Mouse (Mus musculus) bone marrow macrophage, adult 2 months (primary cell): Measurements from ENCODE around the gene Plekhm1. TPM values are rescaled to one million over a fixed set of nuclear protein-coding genes. Genes with fewer than 3 reads are reported as not detected.
"Not testable (repeated sequence)": the region's sequence is repeated elsewhere in the genome, so short reads cannot be mapped to it uniquely, and the experiment has no call there.

Experiments
- H3K27ac ChIP-seq: 2 replicates; pipeline ENCODE4 v1.5.1; 2012; ENCODE audit warnings: low read depth, low read length; ENCODE audit not compliant: insufficient read depth
- H3K4me1 ChIP-seq: 2 replicates; pipeline ENCODE4 v1.6.1; 2012; ENCODE audit warnings: low read length; ENCODE audit not compliant: control insufficient read depth, insufficient read depth
- H3K4me3 ChIP-seq: 2 replicates; pipeline ENCODE4 v1.5.1; 2012; ENCODE audit warnings: mild to moderate bottlenecking, low read length, moderate library complexity; ENCODE audit not compliant: insufficient read depth
- CTCF ChIP-seq: IDR thresholded peaks from 2 replicates; pipeline ENCODE4 v1.5.1; 2012; ENCODE audit warnings: low read depth, mild to moderate bottlenecking, low read length, moderate library complexity
- POLR2A ChIP-seq: IDR thresholded peaks from 2 replicates; pipeline ENCODE4 v1.6.1; 2012; ENCODE audit warnings: mild to moderate bottlenecking, low read depth, low read length, borderline replicate concordance
- polyA plus RNA-seq: library from polyadenylated mRNA; stranded (reverse); fragments of >200 nt; gene quantifications from 2 replicates; pipeline ENCODE4 v1.2.4, GENCODE M21; 2012; ENCODE audit not compliant: missing spikeins, insufficient read depth, insufficient read length

Gene Plekhm1
- polyA plus RNA-seq: 65.5 and 75.0 TPM in 2 replicates

DNA sequence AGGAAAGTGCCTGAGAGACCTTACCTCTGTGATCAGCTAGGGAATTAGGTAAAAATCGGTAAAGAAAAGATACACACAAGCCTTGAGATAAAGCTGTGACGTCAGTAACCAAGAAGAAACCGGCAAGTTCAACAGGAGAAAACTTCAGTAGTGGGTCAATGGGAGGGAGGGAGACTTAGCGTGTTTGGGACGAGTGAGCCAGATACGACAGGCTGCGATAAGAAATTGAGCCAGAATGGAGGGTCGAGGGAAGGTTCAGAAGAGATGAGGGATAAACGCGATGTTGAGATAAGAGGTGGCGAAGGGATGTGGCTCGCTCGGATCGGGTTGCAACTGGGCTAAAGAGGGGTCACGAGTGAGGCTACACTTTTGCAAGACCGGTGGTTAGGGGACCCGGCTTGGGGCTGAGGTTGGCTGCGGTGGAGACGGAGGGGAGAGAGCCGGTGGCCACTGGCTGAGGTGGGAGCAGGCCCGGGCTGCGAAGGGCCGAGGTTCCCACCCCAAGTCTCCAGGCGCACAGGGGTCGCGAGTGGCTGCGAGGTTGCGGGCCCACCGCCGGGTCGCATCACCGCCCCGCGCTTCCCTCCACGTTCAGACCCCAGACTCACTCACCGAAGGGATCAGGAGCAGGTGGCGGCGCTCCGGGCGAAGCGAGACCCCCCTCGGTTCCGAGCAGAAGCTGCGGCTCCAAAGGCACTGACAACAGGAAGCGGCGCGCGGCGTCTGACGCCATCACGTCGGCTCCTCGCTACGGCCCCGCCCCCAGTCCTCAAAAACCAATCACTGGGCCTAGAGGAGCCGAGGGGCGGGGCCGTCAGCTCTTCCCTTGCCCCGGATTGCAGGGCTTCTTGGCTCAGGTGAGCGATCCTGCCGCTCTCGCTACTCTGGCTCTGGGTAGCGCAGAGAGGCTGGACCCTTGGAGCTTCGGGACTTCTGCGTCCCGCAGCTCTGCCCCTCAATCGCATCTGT is at the start of gene Plekhm1:
Gene Plekhm1, minus strand, starts transcription at position 707 of the 969 bp plus-strand sequence.
- Histone ChIP-seq H3K4me1 (peaks cover 25% of the 10 kb centered on the region), H3K4me3 (peak within 1 kb of the TSS; percentile 92), H3K27ac (peak within 1 kb of the TSS; percentile 46)
- TF ChIP-seq POLR2A (no peak; the same call in 1 of the 2 replicates), CTCF (no peak)

DNA sequence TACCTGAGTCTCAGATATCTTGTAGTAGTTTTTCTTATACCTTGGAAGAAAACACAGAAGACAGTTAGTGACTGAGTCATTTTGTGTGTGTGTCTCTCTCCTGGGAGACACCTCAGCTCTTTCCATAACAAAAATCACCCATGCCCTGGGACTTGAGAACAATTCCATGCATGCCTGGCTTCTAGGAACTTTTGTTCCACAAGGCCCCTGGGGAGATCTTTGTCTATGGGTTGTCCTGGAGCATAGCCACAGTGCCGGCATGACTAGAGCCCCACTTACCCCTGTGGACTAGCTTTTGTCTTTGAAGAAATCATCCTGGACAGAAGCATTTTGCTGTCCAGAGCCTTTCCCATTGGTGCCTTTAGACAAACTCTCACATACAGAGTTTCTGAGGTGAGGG is 38.6 kb upstream of the Plekhm1 start:
- H3K27ac ChIP-seq, H3K4me3 ChIP-seq, H3K4me1 ChIP-seq: not testable (repeated sequence)

DNA sequence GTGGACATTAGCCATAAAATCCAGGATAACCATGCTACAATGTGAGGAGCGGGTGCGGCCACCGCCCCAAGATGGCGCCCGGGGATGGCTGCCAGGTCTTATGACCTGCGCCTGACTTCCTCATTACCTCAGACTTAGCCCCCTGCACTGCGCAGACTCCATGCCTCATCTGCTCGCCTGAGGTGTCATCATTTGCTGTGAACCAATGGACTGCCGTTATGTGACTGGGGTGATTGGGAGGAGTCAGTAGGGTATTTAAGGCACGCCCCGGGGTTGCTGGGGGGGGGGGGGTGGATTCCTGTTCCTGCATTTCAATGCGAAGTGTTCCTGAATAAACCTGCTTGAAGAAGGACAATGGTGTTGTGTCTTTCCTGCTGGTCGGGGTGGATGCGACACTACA is 37.2 kb upstream of the Plekhm1 start:
- H3K27ac ChIP-seq: not testable (repeated sequence)

DNA sequence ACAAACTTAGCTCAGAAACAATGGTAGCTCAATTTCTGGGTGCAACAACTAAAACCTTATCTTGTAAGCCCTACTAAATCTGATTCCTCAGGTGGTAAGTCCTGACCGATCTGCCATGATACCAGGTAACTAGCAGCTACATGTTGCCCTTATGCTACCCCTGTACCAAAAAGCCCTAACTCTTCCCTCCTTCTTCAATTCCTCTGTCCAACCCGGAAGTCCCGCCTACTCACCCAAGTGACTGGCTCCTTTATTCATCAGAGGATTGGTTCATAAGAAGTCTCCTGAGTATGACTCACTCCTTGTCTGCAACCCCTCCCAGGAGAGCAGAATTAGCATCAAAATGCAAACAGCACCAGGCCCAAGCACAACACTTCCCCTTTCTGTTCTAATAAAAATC is 31.2 kb upstream of the Plekhm1 start:
- Histone ChIP-seq H3K4me3 (no peak overlapping the region), H3K27ac (peak overlapping the region; percentile 87), H3K4me1 (peaks cover 11% of the 10 kb centered on the region)
- no peak for TF ChIP-seq POLR2A
- TF ChIP-seq CTCF: no peak

More for the DNA sequence above, 37.2 kb upstream of the Plekhm1 start:
- H3K4me1 ChIP-seq, H3K4me3 ChIP-seq: not testable (repeated sequence)

DNA sequence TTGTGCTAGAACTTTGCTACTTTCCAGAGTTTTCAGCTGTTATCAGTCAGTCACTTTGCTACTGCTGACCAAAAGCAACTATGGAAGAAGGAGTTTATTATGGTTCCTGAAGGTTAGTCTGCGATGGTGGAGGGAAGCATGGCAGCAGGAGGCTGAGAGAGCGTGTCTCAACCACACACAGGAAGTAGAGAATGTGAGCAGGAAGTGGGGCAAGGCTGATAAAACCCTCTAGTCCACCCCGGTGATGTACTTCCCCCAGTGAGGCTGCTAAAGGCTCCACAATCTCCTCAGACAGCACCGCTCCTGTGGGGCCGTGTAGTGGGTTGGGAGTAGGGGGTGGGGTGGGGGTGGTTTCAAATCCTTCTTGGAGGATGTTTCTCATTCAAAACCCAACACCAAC is 23.8 kb upstream of the Plekhm1 start:
- Histone ChIP-seq H3K4me1 (peaks cover 3% of the 10 kb centered on the region), H3K27ac (no peak overlapping the region), H3K4me3 (no peak overlapping the region)
- no peak for TF ChIP-seq POLR2A

DNA sequence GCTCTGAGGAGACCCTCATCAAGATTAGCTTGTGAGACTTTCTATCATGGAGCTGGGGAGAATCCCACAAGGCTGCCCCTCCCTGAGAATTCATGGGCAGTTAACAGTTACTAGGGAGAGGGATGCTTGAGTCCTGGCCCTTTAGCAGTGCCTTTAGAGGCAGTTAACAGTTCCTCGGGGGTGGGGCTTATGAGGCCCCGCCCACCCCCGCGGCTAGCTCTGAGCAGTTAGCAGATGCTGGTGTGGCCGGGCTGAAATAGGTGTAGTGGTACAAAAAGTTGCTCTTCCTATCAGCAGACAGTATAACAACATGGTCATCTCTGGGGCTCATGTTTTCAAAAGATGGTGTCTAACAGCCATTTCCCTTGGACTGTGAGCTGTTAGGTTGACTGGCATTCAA is 12.5 kb upstream of the Plekhm1 start:
- Histone ChIP-seq H3K27ac (no peak overlapping the region), H3K4me1 (peaks cover under 1% of the 10 kb centered on the region), H3K4me3 (no peak overlapping the region)
- TF ChIP-seq POLR2A (no peak), CTCF (no peak)

DNA sequence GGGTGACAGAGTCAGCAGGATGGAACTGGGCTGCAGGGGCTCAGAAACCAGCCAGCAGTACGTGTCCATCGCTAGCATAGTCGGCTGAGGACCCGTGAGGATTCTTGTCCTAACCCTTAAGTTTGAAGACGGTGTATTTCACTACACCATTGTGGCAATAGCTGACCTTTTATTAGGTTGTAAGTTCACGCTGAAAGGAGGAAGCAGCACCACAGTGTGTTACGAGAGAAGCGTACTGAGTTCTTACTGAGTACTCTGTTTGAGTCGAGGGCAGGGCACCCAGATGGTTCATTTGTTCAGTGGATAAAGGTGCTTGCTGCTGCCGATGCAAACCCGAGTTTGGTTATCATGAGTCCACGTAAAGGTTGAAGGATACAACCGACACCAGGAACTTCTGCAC is 7.2 kb upstream of the Plekhm1 start:
- no peak overlapping the region for H3K4me3 ChIP-seq
- no peak for TF ChIP-seq CTCF
- peaks cover 10% of the 10 kb centered on the region for H3K4me1 ChIP-seq
- H3K27ac ChIP-seq: no peak overlapping the region

DNA sequence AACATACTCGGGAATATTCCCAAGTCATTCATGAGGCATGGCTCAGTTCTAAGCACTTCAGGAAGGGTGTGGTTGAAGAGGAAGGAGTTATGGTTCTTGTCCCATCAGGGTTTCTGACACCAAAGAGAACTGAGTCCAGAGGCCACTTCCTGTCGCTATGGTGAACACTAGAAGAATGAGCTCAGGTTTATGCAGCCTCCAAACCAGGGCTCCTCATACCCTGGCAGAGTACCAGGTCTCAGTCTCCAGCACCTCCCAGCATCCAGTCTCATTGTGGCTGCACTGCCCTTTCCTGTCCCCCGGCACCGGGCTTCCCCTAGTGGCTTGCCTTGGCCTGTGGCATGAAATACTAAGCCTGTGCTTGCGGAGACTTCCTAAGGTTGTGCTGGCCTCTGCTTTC is 6.7 kb upstream of the Plekhm1 start:
- H3K4me3 ChIP-seq: no peak overlapping the region
- TF ChIP-seq CTCF (no peak), POLR2A (no peak)
- peaks cover 10% of the 10 kb centered on the region for H3K4me1 ChIP-seq
- H3K27ac ChIP-seq: no peak overlapping the region

DNA sequence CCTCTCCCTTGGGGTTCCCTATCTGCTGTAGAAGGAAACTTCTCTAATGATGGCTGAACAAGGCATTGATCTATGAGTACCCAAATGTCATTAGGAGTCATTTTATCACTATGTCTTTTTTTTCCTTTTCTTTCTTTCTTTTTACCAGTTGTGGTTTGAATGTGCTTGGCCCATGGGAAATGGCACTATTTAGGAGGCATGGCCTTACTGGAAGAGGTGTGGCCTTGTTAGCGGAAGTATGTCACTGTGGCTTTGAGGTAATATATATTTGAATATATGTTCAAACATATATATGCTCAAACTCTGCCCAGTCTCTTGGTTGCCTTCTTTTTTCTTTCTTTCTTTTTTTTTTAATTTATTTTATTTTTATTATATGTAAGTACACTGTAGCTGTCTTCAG is 1.0 kb upstream of the Plekhm1 start:
- no peak overlapping the region for H3K4me3 ChIP-seq
- peaks cover 23% of the 10 kb centered on the region for H3K4me1 ChIP-seq
- no peak overlapping the region for H3K27ac ChIP-seq
- no peak for TF ChIP-seq POLR2A
- no peak for TF ChIP-seq CTCF

DNA sequence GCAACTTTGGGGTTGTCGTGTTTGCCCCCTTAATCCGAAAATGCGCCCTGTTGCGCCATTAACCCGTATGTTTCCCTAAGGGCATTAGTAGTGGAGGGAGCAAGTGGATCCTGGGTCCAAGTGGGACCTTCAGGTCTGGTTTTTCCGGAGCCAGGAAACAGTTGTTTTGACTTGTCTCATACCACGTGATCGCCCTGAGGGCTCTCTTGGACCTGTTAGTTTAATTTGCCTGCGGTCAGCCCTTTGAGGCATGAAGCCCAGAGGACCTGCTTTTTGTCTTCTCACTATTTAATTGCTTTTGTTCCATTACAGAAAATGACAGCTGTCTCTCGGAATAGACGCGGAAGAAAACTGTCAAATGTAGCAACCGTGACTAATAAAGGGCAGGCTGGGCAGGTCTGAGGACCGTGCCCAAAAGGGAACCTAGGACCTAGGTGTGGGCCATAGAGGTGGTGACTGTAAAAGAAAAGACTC is 500 bp upstream of the Plekhm1 start:
- H3K4me1 ChIP-seq: peaks cover 23% of the 10 kb centered on the region
- no peak for TF ChIP-seq POLR2A
- no peak for TF ChIP-seq CTCF
- peak overlapping the region; percentile 92 for H3K4me3 ChIP-seq
- no peak overlapping the region for H3K27ac ChIP-seq

DNA sequence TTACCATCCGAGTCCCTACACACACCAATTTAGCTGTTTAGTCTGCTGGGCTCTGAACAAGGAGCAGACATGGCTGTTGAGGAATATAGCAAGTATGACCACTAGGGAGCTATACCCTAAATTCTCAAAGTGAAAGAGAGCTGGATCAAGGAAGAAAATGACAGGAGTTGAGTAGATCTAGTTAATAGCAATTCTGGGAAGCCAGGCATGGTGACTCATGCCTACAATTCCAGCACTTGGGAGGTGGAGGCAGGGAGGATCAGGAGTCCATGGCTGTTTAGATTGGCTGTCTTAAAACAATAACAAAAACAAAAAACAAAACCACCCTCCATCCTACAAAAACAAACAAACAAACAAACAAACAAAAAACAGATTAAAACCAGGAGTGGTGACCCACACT is 1.2 kb downstream of the Plekhm1 start:
- peaks cover 30% of the 10 kb centered on the region for H3K4me1 ChIP-seq
- H3K27ac ChIP-seq: no peak overlapping the region
- H3K4me3 ChIP-seq: peak overlapping the region; percentile 92
- no peak for TF ChIP-seq POLR2A
- no peak for TF ChIP-seq CTCF
